Mouse (Mus musculus): ENCODE data around the gene Pola2. TPM values are rescaled to one million over a fixed set of nuclear protein-coding genes. Genes with fewer than 3 reads are reported as not detected.

The Pola2 gene
- polyA plus RNA-seq, 2 experiments, result 60.9 to 63.0 TPM

DNA sequence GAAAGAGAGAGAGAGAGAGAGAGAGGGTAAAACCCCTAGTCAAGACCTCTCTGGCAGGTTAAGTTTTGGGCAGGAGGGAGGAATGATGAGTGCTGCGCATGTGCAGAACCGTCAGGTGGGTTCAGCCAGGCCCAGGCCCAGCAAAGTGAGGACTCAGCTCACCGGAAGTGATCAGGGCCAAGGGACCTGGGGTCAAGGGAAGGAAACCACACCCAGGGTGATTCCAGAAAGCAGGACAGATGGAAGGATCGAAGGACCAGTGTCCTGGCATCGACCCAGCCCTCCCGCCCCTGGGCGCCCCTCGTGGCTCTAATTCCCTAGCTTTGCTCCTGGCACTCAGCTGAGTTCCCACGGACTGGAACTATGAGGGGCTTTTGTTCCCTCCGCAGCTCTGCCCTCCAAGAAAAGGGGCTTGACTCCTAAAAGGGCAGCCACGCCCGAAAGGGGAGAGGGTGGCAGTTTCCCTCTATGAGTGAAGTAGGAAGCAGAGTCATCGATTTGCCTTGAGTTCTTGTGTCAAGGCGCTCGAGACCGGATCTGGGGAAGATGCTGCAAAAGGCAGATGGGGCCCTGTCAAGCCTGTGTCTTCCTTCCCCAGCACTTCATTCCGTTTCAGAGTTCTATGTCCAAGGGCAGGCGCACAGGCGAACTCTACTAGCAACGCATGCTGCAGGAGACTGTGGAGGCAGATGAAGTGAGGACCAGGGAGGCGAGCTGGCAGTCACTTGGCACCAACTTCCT is 26.7 kb downstream of the Pola2 start:
- DNase-seq (ENCODE audit: low read depth in 3 of 3, low spot score in 3 of 3) (no peak), ATAC-seq (ENCODE audit: insufficient read depth) (no peak)
- H3K4me3 ChIP-seq (ENCODE audit: insufficient read depth in 1 of 2, low read depth in 2 of 2, low read length in 2 of 2), result no peak overlapping the region
- peaks cover 7% of the 10 kb centered on the region for H3K36me3 ChIP-seq (replicated peaks; ENCODE audit: control insufficient read depth, insufficient read depth, low read depth)
- no peak overlapping the region for H3K27ac ChIP-seq
- no peaks in the 10 kb centered on the region for H3K9me3 ChIP-seq (ENCODE audit: control insufficient read depth, low read length)
- H3K9ac ChIP-seq (replicated peaks), result no peak overlapping the region
- no peaks in the 10 kb centered on the region; the same call in 1 of the 2 replicates for H3K27me3 ChIP-seq (ENCODE audit: control insufficient read depth, insufficient read depth, low read length)
- peak overlapping the region; percentile 50 for H3K4me2 ChIP-seq (ENCODE audit: low read depth)
- H3K4me1 ChIP-seq (replicated peaks; ENCODE audit: control insufficient read depth in 2 of 2, insufficient read depth in 2 of 2, low read length in 1 of 2), result peaks cover 12 to 21% of the 10 kb centered on the region in 2 experiments
- WGBS (ENCODE audit: insufficient replicate concordance), result 57% methylated on average over 21 of the region's 21 CpGs
- TF ChIP-seq CTCF (IDR thresholded peaks at IDR 0.05; ENCODE audit: low read depth) (no peak), EP300 (IDR thresholded peaks at IDR 0.05; ENCODE audit: low read depth) (no peak)

DNA sequence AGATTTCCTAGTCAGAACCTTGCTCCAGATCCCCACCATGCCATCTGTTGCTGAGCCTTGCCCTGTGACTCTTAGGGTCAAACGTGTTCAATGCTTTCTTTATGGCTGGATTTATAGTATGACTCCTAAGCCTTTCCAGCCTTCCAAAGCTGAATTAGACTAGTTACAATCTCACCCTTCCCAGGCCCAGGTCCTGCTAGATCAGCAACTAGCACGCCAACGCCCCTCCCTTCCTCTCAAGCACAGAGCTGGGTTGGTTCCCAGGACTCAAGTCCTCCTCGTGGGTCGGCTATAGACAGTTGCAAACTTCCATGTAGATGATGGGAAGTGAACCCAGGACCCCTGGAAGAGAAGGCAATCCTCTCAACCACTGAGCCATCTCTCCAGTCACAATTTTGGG is 28.3 kb downstream of the Pola2 start:
- Histone ChIP-seq H3K36me3 (replicated peaks; ENCODE audit: control insufficient read depth, insufficient read depth, low read depth) (peaks cover 7% of the 10 kb centered on the region; the same call in 1 of the 2 replicates), H3K9ac (replicated peaks) (no peak overlapping the region), H3K27me3 (ENCODE audit: control insufficient read depth, insufficient read depth, low read length) (no peaks in the 10 kb centered on the region; the same call in 1 of the 2 replicates), H3K27ac (no peak overlapping the region), H3K4me3 (ENCODE audit: insufficient read depth in 1 of 2, low read depth in 2 of 2, low read length in 2 of 2) (no peak overlapping the region), H3K4me2 (ENCODE audit: low read depth) (no peak overlapping the region), H3K9me3 (ENCODE audit: control insufficient read depth, low read length) (no peaks in the 10 kb centered on the region), H3K4me1 (replicated peaks; ENCODE audit: control insufficient read depth in 2 of 2, insufficient read depth in 2 of 2, low read length in 1 of 2) (peaks cover 12 to 24% of the 10 kb centered on the region in 2 experiments)
- 44% methylated on average over 5 of the region's 5 CpGs for WGBS (ENCODE audit: insufficient replicate concordance)
- DNase-seq (ENCODE audit: low read depth in 3 of 3, low spot score in 3 of 3), result no peak
- TF ChIP-seq CTCF (IDR thresholded peaks at IDR 0.05; ENCODE audit: low read depth) (no peak), EP300 (IDR thresholded peaks at IDR 0.05; ENCODE audit: low read depth) (no peak)
- ATAC-seq (ENCODE audit: insufficient read depth), result no peak

DNA sequence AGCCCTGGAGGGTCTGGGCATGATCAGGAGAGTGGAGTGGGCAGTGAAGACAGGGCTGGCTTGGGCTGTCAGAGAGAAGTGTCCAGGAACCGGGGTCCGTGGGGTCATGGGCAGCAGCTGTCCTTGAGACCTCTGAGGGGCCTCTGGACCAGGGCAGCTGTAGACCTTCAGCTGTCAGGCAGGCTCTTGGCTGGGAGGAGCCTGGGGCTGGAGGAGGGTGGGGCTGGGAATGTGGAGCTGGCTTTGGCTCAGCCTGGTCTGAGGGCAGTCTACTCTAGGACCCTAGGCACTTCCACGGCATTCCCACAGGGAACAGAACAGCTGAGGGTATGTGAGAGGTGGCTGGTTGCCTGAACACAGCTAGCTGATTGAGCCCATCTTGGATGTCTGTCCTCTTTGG is 28.7 kb downstream of the Pola2 start:
- no peak for ATAC-seq (ENCODE audit: insufficient read depth)
- Histone ChIP-seq H3K27me3 (ENCODE audit: control insufficient read depth, insufficient read depth, low read length) (no peaks in the 10 kb centered on the region; the same call in 1 of the 2 replicates), H3K27ac (no peak overlapping the region), H3K4me1 (replicated peaks; ENCODE audit: control insufficient read depth in 2 of 2, insufficient read depth in 2 of 2, low read length in 1 of 2) (peaks cover 12 to 24% of the 10 kb centered on the region in 2 experiments), H3K36me3 (replicated peaks; ENCODE audit: control insufficient read depth, insufficient read depth, low read depth) (peaks cover 7% of the 10 kb centered on the region; the same call in 1 of the 2 replicates), H3K4me3 (ENCODE audit: insufficient read depth in 1 of 2, low read depth in 2 of 2, low read length in 2 of 2) (no peak overlapping the region), H3K4me2 (ENCODE audit: low read depth) (no peak overlapping the region), H3K9me3 (ENCODE audit: control insufficient read depth, low read length) (no peaks in the 10 kb centered on the region), H3K9ac (replicated peaks) (no peak overlapping the region)
- WGBS (ENCODE audit: insufficient replicate concordance), result 45% methylated on average over 3 of the region's 3 CpGs
- TF ChIP-seq CTCF (IDR thresholded peaks at IDR 0.05; ENCODE audit: low read depth) (no peak), EP300 (IDR thresholded peaks at IDR 0.05; ENCODE audit: low read depth) (no peak)
- no peak for DNase-seq (ENCODE audit: low read depth in 3 of 3, low spot score in 3 of 3)

DNA sequence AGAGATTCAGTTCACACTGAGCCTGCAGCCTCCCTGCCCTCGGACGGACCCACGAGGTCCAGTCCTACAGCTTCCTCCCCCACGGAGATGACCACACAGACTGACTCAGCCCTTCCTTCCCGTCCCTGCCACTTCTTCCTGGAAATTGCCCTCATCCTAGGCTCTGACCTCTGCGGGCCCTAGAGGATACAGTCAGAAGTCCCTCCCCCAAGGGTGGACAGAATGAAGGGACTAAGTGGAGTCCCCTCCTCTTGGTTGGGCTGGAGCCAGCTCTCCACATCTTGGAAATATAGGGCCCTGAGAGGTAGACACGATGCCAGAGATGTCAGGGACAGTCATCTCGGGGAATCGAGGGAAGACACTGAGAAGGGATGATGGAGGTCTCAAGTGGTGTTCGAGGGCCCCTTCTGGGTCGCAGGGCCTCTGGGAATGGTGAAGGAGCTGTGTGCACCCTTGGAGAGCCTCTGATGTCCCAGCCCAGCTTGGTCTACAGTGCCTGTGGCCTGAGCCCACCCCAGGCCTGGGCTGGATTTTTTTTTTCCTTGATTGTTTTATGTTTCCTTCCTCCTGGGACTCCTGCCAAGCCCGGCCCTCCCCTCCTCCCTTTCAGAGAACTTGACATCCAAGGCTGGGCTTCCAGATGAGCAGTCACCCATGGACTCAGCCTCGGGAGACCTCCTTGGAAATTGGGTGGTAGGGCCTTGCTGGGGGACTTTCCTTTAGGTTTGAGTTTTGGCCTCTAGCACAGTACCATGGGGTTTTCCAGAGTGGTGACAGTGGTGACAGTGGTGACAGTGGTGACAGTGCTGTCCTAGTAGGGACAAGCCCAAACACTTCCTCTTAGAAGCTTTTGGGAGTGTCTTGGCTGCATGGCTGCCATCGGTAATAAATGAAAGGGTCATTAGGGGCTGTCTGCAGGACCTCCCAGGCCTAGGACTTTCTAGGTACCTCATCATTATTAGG is 34.1 kb downstream of the Pola2 start:
- 42% methylated on average over 14 of the region's 14 CpGs for WGBS (ENCODE audit: insufficient replicate concordance)

More for the DNA sequence above, 34.1 kb downstream of the Pola2 start:
- H3K27ac ChIP-seq, result no peak overlapping the region
- H3K9ac ChIP-seq (replicated peaks), result no peak overlapping the region
- H3K4me1 ChIP-seq (replicated peaks; ENCODE audit: control insufficient read depth in 2 of 2, insufficient read depth in 2 of 2, low read length in 1 of 2), result peaks cover 6 to 12% of the 10 kb centered on the region in 2 experiments
- DNase-seq (ENCODE audit: low read depth in 3 of 3, low spot score in 3 of 3) (no peak), ATAC-seq (ENCODE audit: insufficient read depth) (peak; percentile 16; the same call in 1 of the 2 replicates)
- no peaks in the 10 kb centered on the region for H3K9me3 ChIP-seq (ENCODE audit: control insufficient read depth, low read length)
- TF ChIP-seq EP300 (IDR thresholded peaks at IDR 0.05; ENCODE audit: low read depth) (no peak), CTCF (IDR thresholded peaks at IDR 0.05; ENCODE audit: low read depth) (no peak)
- no peaks in the 10 kb centered on the region for H3K36me3 ChIP-seq (replicated peaks; ENCODE audit: control insufficient read depth, insufficient read depth, low read depth)
- H3K27me3 ChIP-seq (ENCODE audit: control insufficient read depth, insufficient read depth, low read length), result peaks cover 7% of the 10 kb centered on the region
- H3K4me3 ChIP-seq (ENCODE audit: insufficient read depth in 1 of 2, low read depth in 2 of 2, low read length in 2 of 2), result no peak overlapping the region
- H3K4me2 ChIP-seq (ENCODE audit: low read depth), result no peak overlapping the region

Measured in liver, embryonic 14.5 days (tissue).